ENCODE assay signal across 7 mouse cellular contexts in the genomic region with DNA sequence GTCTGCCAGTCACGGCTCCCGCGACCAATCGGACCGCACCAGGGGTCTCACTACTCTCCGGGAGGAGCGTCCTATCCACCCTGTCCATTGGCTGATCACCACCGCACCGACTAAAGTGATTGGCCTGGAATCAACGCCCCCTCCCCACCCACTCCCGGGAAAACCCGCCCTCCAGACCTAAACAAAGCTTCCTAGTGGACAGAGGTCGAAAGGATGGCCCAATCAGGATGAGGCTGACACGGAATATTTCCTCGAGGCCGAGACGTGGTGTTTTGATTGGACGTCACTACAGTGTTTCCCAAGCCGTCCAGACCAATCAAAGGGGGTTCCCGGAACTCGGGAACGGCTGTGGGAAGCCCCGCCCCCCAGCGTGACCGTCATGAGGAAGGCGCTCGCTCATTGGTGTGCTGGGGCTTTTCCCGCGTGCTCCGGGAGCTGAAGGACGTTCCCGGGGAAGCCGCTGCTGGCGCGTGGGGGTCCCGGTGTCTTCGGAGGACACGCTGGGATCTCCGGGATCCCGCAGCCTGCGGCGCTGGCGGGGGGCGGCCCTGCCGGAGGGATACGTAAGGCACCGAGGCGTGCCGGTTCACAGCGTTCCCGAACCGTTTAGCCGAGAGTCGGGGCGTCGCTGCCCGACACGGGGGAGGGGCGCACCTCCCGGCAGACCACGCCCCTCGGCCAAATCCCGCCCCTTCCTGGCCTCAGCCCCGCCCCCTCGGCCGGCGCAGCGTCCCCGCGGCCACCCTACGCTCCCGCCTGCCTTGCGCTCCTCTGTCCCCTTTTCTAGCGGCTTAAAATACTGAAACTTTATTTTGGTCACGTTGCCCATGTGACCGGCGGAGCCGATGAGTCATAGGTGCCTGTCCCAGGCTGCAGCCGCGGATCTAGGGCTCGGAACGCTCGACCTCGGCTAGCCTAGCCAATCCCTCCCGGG. TPM values are rescaled to one million over a fixed set of nuclear protein-coding genes. Genes with fewer than 3 reads are reported as not detected.
A peak's percentile ranks its signal among the peaks of the same experiment; 100 is the strongest.
DNase-seq lines count a peak whose midpoint lies in the region; ATAC-seq and TF ChIP-seq lines count a peak whose summit lies in the region.

A gene (minus strand): TSS at position 71 of the 934 bp plus-strand sequence.

- H3K4me2 ChIP-seq in intestine, postnatal 0 days (replicated peaks; ENCODE audit: low read depth), result peak within 1 kb of the TSS; percentile 100
- H3K4me2 ChIP-seq in midbrain, embryonic 12.5 days (replicated peaks), result peak within 1 kb of the TSS; percentile 91

- H3K36me3 ChIP-seq in embryonic facial prominence, embryonic 10.5 days (replicated peaks), result peaks cover 7% of the 10 kb centered on the region; the same call in 1 of the 2 replicates
- H3K36me3 ChIP-seq in intestine, postnatal 0 days (ENCODE audit: control insufficient read depth, insufficient read depth), result no peaks in the 10 kb centered on the region
- H3K36me3 ChIP-seq in midbrain, embryonic 12.5 days, result no peaks in the 10 kb centered on the region
- H3K36me3 ChIP-seq in small intestine, adult 2 months (ENCODE audit: control insufficient read depth, insufficient read depth, low read length), result no peaks in the 10 kb centered on the region

- no peaks in the 10 kb centered on the region; the same call in 1 of the 2 replicates for H3K27me3 ChIP-seq in embryonic facial prominence, embryonic 10.5 days (replicated peaks; ENCODE audit: low read depth, poor library complexity, severe bottlenecking)
- H3K27me3 ChIP-seq in intestine, postnatal 0 days (replicated peaks; ENCODE audit: control insufficient read depth, insufficient read depth, low read length), result no peaks in the 10 kb centered on the region
- H3K27me3 ChIP-seq in midbrain, embryonic 12.5 days, result peaks cover 17% of the 10 kb centered on the region
- no peaks in the 10 kb centered on the region for H3K27me3 ChIP-seq in small intestine, adult 2 months (ENCODE audit: control insufficient read depth, insufficient read depth, low read length)

- peak within 1 kb of the TSS; percentile 83 for H3K4me3 ChIP-seq in embryonic facial prominence, embryonic 10.5 days
- H3K4me3 ChIP-seq in intestine, postnatal 0 days (ENCODE audit: low read depth, low read length), result peak within 1 kb of the TSS; percentile 80
- peak within 1 kb of the TSS; percentile 95 for H3K4me3 ChIP-seq in midbrain, embryonic 12.5 days
- peak within 1 kb of the TSS; percentile 98 for H3K4me3 ChIP-seq in small intestine, adult 2 months (ENCODE audit: low read depth, low read length)

- peak within 1 kb of the TSS; percentile 74 for H3K9ac ChIP-seq in intestine, postnatal 0 days (ENCODE audit: low read depth, low read length)
- H3K9ac ChIP-seq in midbrain, embryonic 12.5 days (replicated peaks), result peak within 1 kb of the TSS; percentile 85

- peaks cover 18% of the 10 kb centered on the region for H3K4me1 ChIP-seq in embryonic facial prominence, embryonic 10.5 days
- H3K4me1 ChIP-seq in intestine, postnatal 0 days (replicated peaks; ENCODE audit: control insufficient read depth, insufficient read depth, low read length), result no peaks in the 10 kb centered on the region
- peaks cover 21% of the 10 kb centered on the region for H3K4me1 ChIP-seq in midbrain, embryonic 12.5 days
- no peaks in the 10 kb centered on the region for H3K4me1 ChIP-seq in small intestine, adult 2 months (ENCODE audit: control insufficient read depth, insufficient read depth, insufficient read length, low read length)

- peak; percentile 96 for ATAC-seq in intestine, postnatal 0 days
- peak; percentile 97 for ATAC-seq in midbrain, embryonic 12.5 days (ENCODE audit: low FRiP score, low read depth)

- H3K27ac ChIP-seq in embryonic facial prominence, embryonic 10.5 days (replicated peaks), result peak within 1 kb of the TSS; percentile 92
- peak within 1 kb of the TSS; percentile 97 for H3K27ac ChIP-seq in intestine, postnatal 0 days (ENCODE audit: low read depth, low read length)
- H3K27ac ChIP-seq in midbrain, embryonic 12.5 days (replicated peaks), result peak within 1 kb of the TSS; percentile 87
- peak within 1 kb of the TSS; percentile 87 for H3K27ac ChIP-seq in small intestine, adult 2 months (ENCODE audit: insufficient read depth, low read depth, low read length)

- no peak; the same call in 1 of the 2 replicates for TF ChIP-seq POLR2A in small intestine, adult 2 months (IDR thresholded peaks at IDR 0.05; ENCODE audit: low read depth, low read length)

- under 1% methylated on average over 85 of the region's 85 CpGs for WGBS in embryonic facial prominence, embryonic 10.5 days
- under 1% methylated on average over 85 of the region's 85 CpGs for WGBS in intestine, postnatal 0 days
- WGBS in midbrain, embryonic 12.5 days, result under 1% methylated on average over 77 of the region's 85 CpGs
- under 1% methylated on average over 85 of the region's 85 CpGs for WGBS in small intestine, adult 2 months

- peak; percentile 100 for DNase-seq in adrenal gland, postnatal 10 days
- DNase-seq in embryonic facial prominence, embryonic 10.5 days (ENCODE audit: low spot score), result peak; percentile 99
- peak; percentile 99 for DNase-seq in gonadal fat pad, adult 2 months (ENCODE audit: low read depth)
- DNase-seq in left cerebral cortex, postnatal 4 days, result peak; percentile 100

- no peak for TF ChIP-seq CTCF in intestine, postnatal 0 days (IDR thresholded peaks at IDR 0.05; ENCODE audit: low read depth)
- TF ChIP-seq CTCF in small intestine, adult 2 months (IDR thresholded peaks at IDR 0.05; ENCODE audit: extremely low read depth, insufficient read length, insufficient replicate concordance, low read depth, low read length), result no peak

- no peaks in the 10 kb centered on the region for H3K9me3 ChIP-seq in embryonic facial prominence, embryonic 10.5 days
- H3K9me3 ChIP-seq in intestine, postnatal 0 days (ENCODE audit: control insufficient read depth), result no peaks in the 10 kb centered on the region
- no peaks in the 10 kb centered on the region for H3K9me3 ChIP-seq in midbrain, embryonic 12.5 days

- intact Hi-C loops in left cerebral cortex, postnatal 4 days (cut with DNase I), result no loop called here

RNA-seq across cellular contexts. Expression of the gene that starts here (rescaled TPM):
- total RNA-seq in adrenal gland, postnatal 10 days (2021), result 10 to 100 TPM; 46.3 to 50.3 TPM
- polyA plus RNA-seq in embryonic facial prominence, embryonic 10.5 days (2016; fragmentation: Nextera tagmentation; extraction: Ambion mirVana), result 104 and 110 TPM in 2 replicates
- polyA plus RNA-seq in gonadal fat pad, adult 2 months (2012; rRNA removed), result 10.3 and 12.8 TPM in 2 replicates
- 54.1 and 58.8 TPM in 2 replicates for polyA plus RNA-seq in intestine, postnatal 0 days (2015; fragmentation: Nextera tagmentation; extraction: Ambion mirVana)
- total RNA-seq in left cerebral cortex, postnatal 4 days (2021), result 100 to 1,000 TPM; 198 to 204 TPM
- 135 and 152 TPM in 2 replicates for polyA plus RNA-seq in midbrain, embryonic 12.5 days (2016; fragmentation: Nextera tagmentation; extraction: Ambion mirVana)
- 1.4 and 2.2 TPM in 2 replicates for polyA plus RNA-seq in small intestine, adult 2 months (2012; rRNA removed)

Comparison
In these comparisons a context has a peak if more than half of its experiments do, and no peak if none do; other contexts are left out.
1. Peak in every context shown above with its lines: DNase-seq, ATAC-seq, H3K4me3 ChIP-seq and H3K27ac ChIP-seq.